Mouse (Mus musculus) right cerebral cortex, postnatal 4 days (tissue): ENCODE measurements around the gene Fgf22.

Experiments used
- DNase-seq: peaks from one replicate; pipeline ENCODE4 v3.0.0-alpha.2; 2022

Fgf22 gene

GRCm38 (mm10) chr10:79794491-79794931 lies 39.6 kb downstream of the Fgf22 start:
- DNase-seq = no peak

- DNase-seq = no peak
Measured at GRCm38 (mm10) chr10:79795905-79796304, 41.0 kb downstream of the Fgf22 start.

GRCm38 (mm10) chr10:79797326-79797725 lies 42.5 kb downstream of the Fgf22 start:
- DNase-seq = no peak

- DNase-seq = no peak
Measured at GRCm38 (mm10) chr10:79798289-79798928, 43.5 kb downstream of the Fgf22 start.

- DNase-seq = no peak
Measured at GRCm38 (mm10) chr10:79800508-79800907, 45.6 kb downstream of the Fgf22 start.

- no peak for DNase-seq
Measured at GRCm38 (mm10) chr10:79801837-79802236, 47.0 kb downstream of the Fgf22 start.

- no peak for DNase-seq
Measured at GRCm38 (mm10) chr10:79802331-79802971, 47.6 kb downstream of the Fgf22 start.

- DNase-seq = peak; percentile 87
Measured at GRCm38 (mm10) chr10:79803716-79804323, 48.9 kb downstream of the Fgf22 start.

GRCm38 (mm10) chr10:79805636-79806035 lies 50.8 kb downstream of the Fgf22 start:
- DNase-seq = no peak

- DNase-seq = no peak
Measured at GRCm38 (mm10) chr10:79806331-79806730, 51.5 kb downstream of the Fgf22 start.

GRCm38 (mm10) chr10:79806972-79807371 lies 52.1 kb downstream of the Fgf22 start:
- DNase-seq = no peak

- DNase-seq = no peak
Measured at GRCm38 (mm10) chr10:79807826-79808225, 53.0 kb downstream of the Fgf22 start.
